Mouse (Mus musculus) lung, postnatal 0 days (tissue): ENCODE measurements at regions not wholly inside any gene's neighbourhood (a gene's known extent, or its start where the extent isn't known, plus 50 kb on each side); places are given as distances from the start of the nearest gene placed in this dataset.

ENCODE experiments used
- CTCF ChIP-seq: IDR thresholded peaks from 2 replicates; pipeline ENCODE4 v1.5.1; 2016; ENCODE audit warnings: antibody characterized with exemption, mild to moderate bottlenecking
- EP300 ChIP-seq: IDR thresholded peaks from 2 replicates; pipeline ENCODE4 v1.6.1; 2016; ENCODE audit warnings: antibody characterized with exemption, mild to moderate bottlenecking, control low read depth

DNA sequence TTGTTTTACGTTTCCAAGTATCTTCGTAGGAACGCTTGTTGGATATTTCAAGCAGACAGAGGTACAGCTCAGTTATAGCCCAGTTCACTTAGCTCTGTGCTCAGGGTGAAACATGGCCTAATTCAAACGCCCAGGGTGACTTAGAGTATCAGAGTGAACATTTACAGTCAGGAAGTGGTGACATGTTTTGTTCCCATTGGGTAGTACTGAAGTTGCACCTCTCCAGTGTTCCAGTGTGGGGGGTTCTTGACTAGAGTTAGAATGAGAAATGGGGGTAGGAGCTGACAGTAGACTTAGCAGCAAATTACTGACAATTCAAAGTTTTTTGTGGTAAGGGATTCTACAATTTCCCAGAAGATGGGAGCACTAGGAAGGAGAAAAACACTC lies 159.9 kb upstream of the Cypt12 start:
- TF ChIP-seq CTCF (no peak), EP300 (no peak)
